Mouse (Mus musculus) retina, postnatal 1 day (tissue): ENCODE measurements around the gene Pkm.

Experiments used
- DNase-seq: peaks from one replicate; pipeline ENCODE4 v3.0.0-alpha.2; 2012

Gene Pkm

GRCm38 (mm10) chr9:59666813-59667212 lies 10.6 kb downstream of the Pkm start:
- no peak for DNase-seq

DNA sequence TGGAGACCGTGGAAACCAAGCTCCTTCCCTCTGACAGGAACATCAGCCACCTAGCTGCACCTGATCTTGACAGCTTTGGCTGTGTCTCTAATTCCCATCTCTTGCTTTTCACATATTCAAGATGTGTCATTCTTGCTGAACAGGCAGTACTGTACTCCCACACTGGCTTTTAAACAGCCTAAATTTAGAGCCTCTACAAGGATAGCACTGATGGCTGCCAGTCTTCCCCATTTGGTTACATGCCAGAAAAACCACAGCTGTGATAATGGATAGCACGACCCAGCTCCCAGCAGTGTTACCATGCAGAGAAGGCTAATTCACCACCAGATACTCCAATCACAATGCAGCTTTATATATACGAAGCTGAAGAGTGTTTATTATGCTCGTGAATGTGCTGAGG lies 11.1 kb downstream of the Pkm start:
- DNase-seq, result no peak

DNA sequence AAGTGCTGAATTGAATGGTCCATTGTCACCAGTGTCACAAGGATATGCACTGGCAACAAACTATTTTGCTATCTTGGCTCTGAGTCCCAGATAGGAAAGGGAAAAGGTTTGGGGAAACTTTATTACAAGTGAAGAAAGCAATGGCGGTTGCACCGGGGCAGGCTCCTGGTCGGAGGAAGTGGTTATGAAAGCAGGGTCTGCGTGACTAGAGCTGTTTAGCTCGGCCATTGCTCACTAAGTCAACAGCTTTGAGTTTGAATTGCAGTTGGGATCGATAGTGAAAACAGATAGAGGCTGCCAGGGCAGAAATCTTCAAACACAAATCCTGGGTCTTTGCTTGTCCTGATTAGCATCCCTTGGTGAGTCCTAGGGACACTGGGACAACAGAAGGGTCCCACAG lies 11.7 kb downstream of the Pkm start:
- no peak for DNase-seq

DNA sequence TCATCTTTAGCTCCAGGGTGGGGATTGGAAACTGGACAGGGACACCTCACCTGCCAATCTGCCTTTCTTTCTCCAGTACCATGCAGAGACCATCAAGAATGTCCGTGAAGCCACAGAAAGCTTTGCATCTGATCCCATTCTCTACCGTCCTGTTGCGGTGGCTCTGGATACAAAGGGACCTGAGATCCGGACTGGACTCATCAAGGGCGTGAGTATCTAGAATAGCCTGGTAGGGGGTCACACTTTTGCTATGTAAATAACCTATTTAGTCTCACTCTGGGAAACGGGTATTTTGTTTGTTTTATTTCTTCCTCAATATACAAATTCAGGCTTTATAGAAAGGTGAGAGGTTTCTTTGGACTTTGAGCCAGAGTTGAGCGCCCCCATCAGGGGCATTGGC lies 12.3 kb downstream of the Pkm start:
- DNase-seq, result no peak

DNA sequence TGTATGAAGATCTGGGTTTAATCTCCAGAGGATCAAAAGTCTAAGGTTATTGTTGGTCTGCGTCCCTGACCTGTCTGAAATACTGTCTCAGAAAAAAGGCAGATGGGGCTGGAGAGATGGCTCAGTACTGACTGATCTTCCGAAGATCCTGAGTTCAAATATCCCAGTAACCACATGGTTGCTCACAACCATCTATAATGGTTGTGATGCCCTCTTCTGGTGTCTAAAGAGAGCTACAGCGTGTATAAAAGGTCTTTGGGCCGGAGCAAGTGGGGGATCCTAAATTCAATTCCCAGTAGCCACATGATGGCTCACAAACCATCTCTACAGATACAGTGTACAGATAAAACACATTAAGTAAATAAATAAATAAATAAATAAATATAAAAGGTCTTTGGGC lies 13.0 kb downstream of the Pkm start:
- peak; percentile 57 for DNase-seq

DNA sequence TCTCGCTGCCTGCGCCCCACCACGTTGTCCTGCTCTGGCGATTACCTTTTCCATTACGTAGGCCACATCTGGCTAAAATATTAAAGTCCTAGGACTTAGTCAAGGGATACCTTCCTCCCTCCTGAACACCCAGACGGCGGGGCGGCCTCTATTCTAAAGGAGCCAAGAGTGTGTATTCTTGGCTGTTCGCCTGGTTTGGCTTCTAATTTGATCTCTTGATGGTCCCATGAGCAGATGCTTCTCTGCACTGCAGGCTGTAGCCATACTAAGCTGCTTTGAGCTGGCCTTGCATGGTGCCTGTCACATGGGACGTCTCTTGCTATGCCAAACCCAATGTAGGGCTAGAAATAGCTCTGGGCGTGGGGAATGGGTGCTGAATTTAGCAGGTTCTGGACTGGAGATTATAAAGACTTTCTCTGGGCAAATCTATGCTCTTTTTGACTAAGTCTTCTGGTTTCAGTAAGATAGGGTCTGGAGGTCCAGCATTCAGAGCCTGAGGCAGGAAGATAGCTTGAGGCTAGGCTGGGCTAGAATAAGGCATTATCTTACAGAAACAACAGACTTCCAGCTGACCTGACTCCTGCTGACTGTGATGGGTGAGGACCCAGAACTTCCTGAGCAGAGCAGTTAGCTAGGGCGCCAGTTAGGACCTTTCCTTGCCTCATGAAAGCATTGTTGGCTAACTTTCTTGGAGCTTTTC lies 16.2 kb downstream of the Pkm start:
- DNase-seq, result no peak

- no peak for DNase-seq
Observed at GRCm38 (mm10) chr9:59673427-59673826, 17.3 kb downstream of the Pkm start.

DNA sequence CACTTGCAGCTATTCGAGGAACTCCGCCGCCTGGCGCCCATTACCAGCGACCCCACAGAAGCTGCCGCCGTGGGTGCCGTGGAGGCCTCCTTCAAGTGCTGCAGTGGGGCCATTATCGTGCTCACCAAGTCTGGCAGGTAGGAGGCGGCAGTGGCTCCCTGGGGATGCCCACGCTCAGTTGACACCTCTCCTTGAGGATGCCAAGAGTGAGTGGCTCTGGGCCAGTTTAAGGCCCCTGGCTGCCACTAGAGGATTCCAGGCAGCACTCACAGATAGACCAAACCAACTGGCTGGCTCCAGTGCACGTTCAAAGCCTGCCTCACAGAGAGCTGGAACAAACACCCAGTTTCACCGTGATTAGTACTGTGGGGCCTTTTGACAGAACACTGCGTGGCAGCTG lies 19.4 kb downstream of the Pkm start:
- DNase-seq, result no peak

GRCm38 (mm10) chr9:59678313-59678712 lies 22.1 kb downstream of the Pkm start:
- peak; percentile 75 for DNase-seq

GRCm38 (mm10) chr9:59679678-59680533 lies 23.7 kb downstream of the Pkm start, which contains the start of gene Gramd2:
TSS of gene Gramd2 (plus strand) at chr9:59680144.
- peak; percentile 86 for DNase-seq

GRCm38 (mm10) chr9:59680534-59680875 lies 24.3 kb downstream of the Pkm start:
- DNase-seq, result no peak

DNA sequence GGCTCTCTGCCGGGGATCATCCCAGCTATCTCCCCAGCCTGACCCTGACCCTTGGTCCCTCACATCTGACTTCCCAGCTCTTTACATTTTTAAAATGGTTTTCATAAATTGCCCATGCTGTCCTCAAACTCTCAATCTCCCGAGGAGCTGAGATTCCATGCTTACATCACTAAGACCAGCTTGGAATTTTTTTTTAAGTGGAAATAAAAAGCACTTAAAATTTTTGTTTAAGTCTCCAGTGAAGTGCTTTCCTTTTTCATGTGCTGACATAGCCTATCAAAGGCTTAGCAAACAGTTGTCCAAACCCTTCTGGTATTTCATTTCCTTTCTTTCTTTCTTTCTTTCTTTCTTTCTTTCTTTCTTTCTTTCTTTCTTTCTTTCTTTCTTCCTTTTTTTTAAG lies 27.9 kb downstream of the Pkm start:
- DNase-seq, result no peak

- peak; percentile 34 for DNase-seq
Observed at GRCm38 (mm10) chr9:59687416-59688046, 31.4 kb downstream of the Pkm start.

GRCm38 (mm10) chr9:59691635-59692094 lies 35.5 kb downstream of the Pkm start:
- DNase-seq, result peak; percentile 90

GRCm38 (mm10) chr9:59692145-59692544 lies 36.0 kb downstream of the Pkm start:
- peak; percentile 50 for DNase-seq

DNA sequence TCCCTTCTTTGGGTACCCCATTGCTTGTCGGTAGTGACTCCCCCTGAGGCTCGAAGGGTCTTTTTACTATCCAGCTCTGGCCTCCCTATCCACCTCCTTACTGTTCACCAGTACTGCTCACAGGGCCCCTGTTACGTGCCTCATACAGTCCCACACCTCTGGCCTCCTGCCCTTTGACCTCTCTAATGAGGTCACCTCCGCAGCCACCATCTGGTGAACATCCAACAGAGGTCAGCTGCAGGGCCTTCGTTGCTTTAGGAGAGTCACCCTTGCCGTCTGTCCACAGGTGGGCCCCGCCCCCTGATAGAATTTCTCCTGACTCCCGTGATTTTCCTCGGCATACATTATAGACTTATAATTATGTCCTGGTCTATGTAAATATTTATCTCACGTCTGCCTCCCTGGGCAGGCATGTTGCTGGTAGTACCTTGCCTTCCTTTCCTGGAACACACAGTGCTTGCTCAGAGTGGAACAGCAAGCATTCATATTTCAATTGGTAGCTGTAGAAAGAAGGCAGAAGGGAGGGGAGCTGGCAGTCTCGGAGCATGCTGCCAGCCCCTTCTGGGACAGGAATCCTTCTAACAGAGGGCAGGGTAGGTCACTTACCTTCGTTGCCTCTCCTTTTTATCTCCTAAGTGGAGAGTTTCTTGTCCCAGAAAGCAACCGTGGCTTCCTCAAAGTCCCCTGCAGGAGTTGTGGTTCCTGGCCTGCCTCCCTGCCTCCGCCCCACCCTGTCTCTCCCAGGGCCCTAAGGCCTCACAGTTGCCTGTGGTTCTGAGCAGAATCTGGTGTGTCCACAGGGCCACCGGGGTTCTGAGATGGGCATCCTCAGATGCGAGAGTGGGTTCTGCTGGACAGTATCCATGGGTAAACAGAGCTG lies 38.6 kb downstream of the Pkm start:
- no peak for DNase-seq

DNA sequence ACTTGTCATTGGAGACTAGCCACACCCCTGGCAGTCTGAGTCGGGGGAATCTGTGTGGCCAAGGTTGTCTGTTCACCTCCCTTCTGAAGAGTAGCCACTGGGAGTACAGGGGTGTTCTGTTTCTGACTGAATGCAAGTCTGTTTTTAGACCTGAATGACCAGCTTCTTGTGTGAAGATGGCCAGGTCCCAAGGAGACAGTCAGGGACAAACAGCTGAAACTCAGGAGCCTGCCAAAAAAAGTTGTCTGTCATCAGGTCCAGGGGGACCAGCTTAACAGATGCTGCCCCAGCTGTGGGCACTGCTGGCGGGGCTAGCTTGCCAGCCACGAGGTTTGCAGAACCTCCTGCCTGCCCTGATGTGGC lies 39.3 kb downstream of the Pkm start:
- DNase-seq, result no peak

DNA sequence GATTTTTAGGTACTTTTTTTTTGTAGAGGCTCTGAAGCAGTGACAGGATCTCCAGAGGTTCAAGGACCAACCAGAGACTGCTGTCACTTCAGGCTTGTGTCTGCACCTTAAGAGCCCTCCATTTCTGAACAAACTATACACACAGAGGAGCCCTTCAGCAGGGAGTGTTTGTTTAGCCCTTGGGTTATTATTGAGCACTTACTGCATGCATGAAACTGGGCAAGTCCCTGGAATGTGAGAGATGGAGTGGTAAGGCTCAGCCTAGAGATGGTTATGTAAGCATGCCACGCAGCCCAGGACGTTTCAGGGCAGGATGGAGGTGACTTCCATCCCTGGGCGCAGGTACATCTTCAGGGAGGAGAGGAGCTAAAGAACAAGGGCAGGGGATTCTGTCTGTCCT lies 40.2 kb downstream of the Pkm start:
- DNase-seq, result no peak

DNA sequence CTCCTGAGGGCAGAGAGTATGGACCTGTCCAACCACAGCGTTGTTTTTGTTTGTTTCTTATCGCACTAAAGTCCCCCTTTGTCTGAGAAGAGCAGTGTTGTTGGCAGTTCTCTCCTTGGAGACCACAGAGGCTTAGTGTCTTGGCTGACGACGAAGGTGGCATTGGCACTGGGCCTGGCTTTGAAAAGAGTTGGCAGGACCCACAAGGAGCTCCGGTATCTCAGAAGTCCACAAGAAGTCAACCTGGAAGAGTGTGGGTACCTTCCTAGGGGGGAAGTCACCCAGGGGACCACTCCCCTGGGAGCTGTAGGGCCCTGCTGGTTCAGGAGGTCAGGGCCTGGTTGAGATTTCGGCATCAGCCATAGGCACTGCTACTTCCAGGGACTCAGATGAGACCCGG lies 44.9 kb downstream of the Pkm start:
- no peak for DNase-seq

GRCm38 (mm10) chr9:59703099-59703498 lies 46.9 kb downstream of the Pkm start:
- no peak for DNase-seq

- DNase-seq, result no peak
Observed at GRCm38 (mm10) chr9:59706850-59707825, 51.0 kb downstream of the Pkm start.

DNA sequence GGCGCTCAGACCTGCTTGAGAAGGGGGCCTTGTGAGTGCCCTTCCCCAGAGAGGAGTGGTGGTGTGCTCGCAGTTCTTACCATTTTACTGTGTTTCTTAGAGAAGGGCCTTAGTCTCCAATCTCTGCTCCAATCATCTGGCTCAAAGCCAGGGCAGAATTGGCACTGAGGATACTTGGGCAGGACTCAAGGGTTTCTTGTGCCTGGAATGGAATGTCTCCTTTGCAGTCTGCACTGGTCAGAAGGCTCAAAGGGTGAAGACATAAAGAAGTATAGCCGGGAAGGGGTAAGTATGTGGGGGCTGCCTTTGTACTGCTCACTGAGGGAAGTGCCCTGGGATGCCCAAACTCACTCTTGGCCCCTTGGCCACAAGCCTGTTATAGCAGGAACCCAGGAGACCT lies 53.1 kb downstream of the Pkm start:
- DNase-seq, result no peak
